Mouse (Mus musculus) embryonic fibroblast, embryonic 13.5 days (primary cell): ENCODE results near the gene Stx6.

Experiments
- CTCF ChIP-seq: IDR thresholded peaks from 2 replicates; pipeline ENCODE4 v1.5.1; 2011; ENCODE audit warnings: mild to moderate bottlenecking, control low read depth, low read length, moderate library complexity, borderline replicate concordance; ENCODE audit not compliant: insufficient read depth
- POLR2A ChIP-seq: IDR thresholded peaks from 2 replicates; pipeline ENCODE4 v1.6.1; 2011; ENCODE audit warnings: low read depth, mild to moderate bottlenecking, control low read depth, low read length, moderate library complexity

- no peak for TF ChIP-seq POLR2A
- no peak for TF ChIP-seq CTCF
Measured at GRCm38 (mm10) chr1:155200967-155201366, 42.5 kb downstream of the Stx6 start.
